Mouse (Mus musculus) lung, embryonic 15.5 days (tissue): Measurements from ENCODE around the gene Jup. TPM values are rescaled to one million over a fixed set of nuclear protein-coding genes. Genes with fewer than 3 reads are reported as not detected.

ENCODE experiments used
- ATAC-seq: fragments of 200-750 bp; cut with Nextera tagmentation; 2 replicates; pipeline ENCODE4 v1.8.0; 2017; ENCODE audit warnings: moderate number of reproducible peaks, borderline replicate concordance; ENCODE audit not compliant: low FRiP score, low TSS enrichment; ENCODE audit errors: extremely low read depth
- H3K27ac ChIP-seq: fragments of 300-500 bp; sonication (generic); 2 replicates; pipeline ENCODE4 v1.5.1; 2015; ENCODE audit warnings: moderate library complexity, mild to moderate bottlenecking, inconsistent platforms
- H3K27me3 ChIP-seq: fragments of 300-500 bp; sonication (generic); 2 replicates; pipeline ENCODE4 v1.6.1; 2015; ENCODE audit warnings: inconsistent platforms
- H3K36me3 ChIP-seq: fragments of 300-500 bp; sonication (generic); 2 replicates; pipeline ENCODE4 v1.6.1; 2015; ENCODE audit warnings: inconsistent platforms
- H3K4me1 ChIP-seq: fragments of 300-500 bp; sonication (generic); 2 replicates; pipeline ENCODE4 v1.6.1; 2015; ENCODE audit warnings: inconsistent platforms
- H3K4me2 ChIP-seq: fragments of 300-500 bp; sonication (generic); 2 replicates; pipeline ENCODE4 v1.6.1; 2015; ENCODE audit warnings: inconsistent platforms, mild to moderate bottlenecking, moderate library complexity
- H3K4me3 ChIP-seq: fragments of 300-500 bp; sonication (generic); 2 replicates; pipeline ENCODE4 v1.5.1; 2015; ENCODE audit warnings: mild to moderate bottlenecking, inconsistent platforms
- H3K9ac ChIP-seq: fragments of 300-500 bp; sonication (generic); 2 replicates; pipeline ENCODE4 v1.6.1; 2015; ENCODE audit warnings: inconsistent platforms
- H3K9me3 ChIP-seq: fragments of 300-500 bp; sonication (generic); 2 replicates; pipeline ENCODE4 v1.6.1; 2016; ENCODE audit warnings: inconsistent platforms
- WGBS: fragments of 180-500 bp; shearing (Covaris S2); methylation state at CpG from one replicate; pipeline ENCODE4 v1.1.7; 2015; 5-methylcytosine and 5-hydroxymethylcytosine counted together
- polyA plus RNA-seq: library from polyadenylated mRNA; unstranded; fragments of >200 nt; fragmentation: Nextera tagmentation; extraction: Ambion mirVana; gene quantifications from 2 replicates; pipeline ENCODE4 v1.2.1, GENCODE M21; 2015

Jup gene
- polyA plus RNA-seq, 1 experiment from 2014 or later: 136 TPM

- H3K27me3 ChIP-seq: no peaks in the 10 kb centered on the region
- WGBS: 89% methylated on average over 7 of the region's 7 CpGs
- no peak for ATAC-seq
- H3K4me1 ChIP-seq: 0 out of 2 replicates have a peak, but pooled peaks cover 4% of the 10 kb centered on the region
- H3K4me2 ChIP-seq: no peak overlapping the region
- no peak overlapping the region for H3K9ac ChIP-seq
- H3K27ac ChIP-seq: no peak overlapping the region
- no peaks in the 10 kb centered on the region for H3K9me3 ChIP-seq
- H3K36me3 ChIP-seq: peaks cover 49% of the 10 kb centered on the region
- no peak overlapping the region for H3K4me3 ChIP-seq
Measured at GRCm38 (mm10) chr11:100423836-100424235, 26.3 kb upstream of the Jup start.

- Histone ChIP-seq H3K9ac (no peak overlapping the region), H3K36me3 (peaks cover 49% of the 10 kb centered on the region), H3K27ac (no peak overlapping the region), H3K4me2 (no peak overlapping the region), H3K9me3 (no peaks in the 10 kb centered on the region), H3K4me3 (no peak overlapping the region), H3K27me3 (no peaks in the 10 kb centered on the region), H3K4me1 (peaks cover 12% of the 10 kb centered on the region)
- no peak for ATAC-seq
- WGBS: 77% methylated on average over 8 of the region's 8 CpGs
Measured at GRCm38 (mm10) chr11:100421537-100421936, 24.0 kb upstream of the Jup start.

DNA sequence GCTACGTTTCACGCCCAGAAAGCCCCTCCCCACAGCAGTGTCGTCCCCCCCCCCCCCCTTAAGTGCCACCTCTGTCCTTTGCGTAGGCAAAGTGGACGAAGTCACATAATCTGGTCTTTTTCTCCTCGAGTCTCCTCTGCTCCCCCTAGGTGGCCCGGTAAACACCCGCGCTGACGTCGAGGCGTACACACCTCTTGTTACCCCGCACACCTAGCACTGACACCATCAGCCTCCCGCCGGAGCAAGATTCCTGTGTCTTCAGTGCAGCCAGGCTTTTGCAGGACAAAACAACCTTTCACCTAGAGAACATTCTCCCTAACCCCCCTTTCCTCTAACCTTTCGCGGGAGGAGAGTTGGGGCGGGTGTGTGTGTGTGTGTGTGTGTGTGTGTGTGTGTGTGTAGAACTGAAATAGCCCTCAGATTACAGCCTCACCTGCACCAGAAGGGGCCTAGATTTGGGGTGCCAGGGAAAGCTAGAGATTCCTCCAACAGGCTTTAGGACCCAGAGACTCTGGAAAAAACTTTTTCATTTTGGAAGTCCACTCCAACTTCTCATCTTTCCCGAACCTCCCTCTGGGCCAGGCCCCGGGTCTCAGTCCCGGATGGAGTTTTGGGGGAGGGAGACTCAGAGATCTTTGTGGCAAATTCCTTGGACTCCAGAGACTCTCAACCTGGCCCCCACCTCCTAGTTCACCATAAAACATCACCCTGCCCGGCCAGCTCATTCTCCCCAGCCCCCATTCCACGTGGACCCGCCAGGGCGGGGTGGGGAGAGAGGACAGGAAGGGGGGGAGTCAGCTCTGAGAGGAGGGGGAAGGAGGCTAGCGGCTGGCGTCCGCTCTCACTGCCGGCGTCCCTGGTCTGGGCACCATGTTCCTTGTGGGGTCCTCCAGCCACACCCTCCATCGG, 17.6 kb upstream of the Jup start, which contains the start of gene Fkbp10:
Fkbp10 (plus strand) TSS at position 784 of the 909 bp plus-strand sequence.
- peak within 1 kb of the TSS; percentile 89 for H3K4me2 ChIP-seq
- peak within 1 kb of the TSS; percentile 98 for H3K27ac ChIP-seq
- H3K4me3 ChIP-seq: peak within 1 kb of the TSS; percentile 91
- WGBS: under 1% methylated on average over 29 of the region's 31 CpGs
- peak within 1 kb of the TSS; percentile 88 for H3K9ac ChIP-seq
- no peaks in the 10 kb centered on the region for H3K27me3 ChIP-seq
- no peaks in the 10 kb centered on the region for H3K9me3 ChIP-seq
- ATAC-seq: peak; percentile 51
- peaks cover 8% of the 10 kb centered on the region for H3K36me3 ChIP-seq
- H3K4me1 ChIP-seq: peaks cover 54% of the 10 kb centered on the region

- H3K27ac ChIP-seq: peak within 1 kb of the TSS; percentile 98
- H3K4me1 ChIP-seq: peaks cover 54% of the 10 kb centered on the region
- H3K4me2 ChIP-seq: peak within 1 kb of the TSS; percentile 89
- under 1% methylated on average over 93 of the region's 93 CpGs for WGBS
- no peaks in the 10 kb centered on the region for H3K9me3 ChIP-seq
- H3K36me3 ChIP-seq: peaks cover 13% of the 10 kb centered on the region
- peak within 1 kb of the TSS; percentile 91 for H3K4me3 ChIP-seq
- peak within 1 kb of the TSS; percentile 88 for H3K9ac ChIP-seq
- ATAC-seq: peak; percentile 97
- no peaks in the 10 kb centered on the region for H3K27me3 ChIP-seq
Measured at GRCm38 (mm10) chr11:100414021-100414913, 16.7 kb upstream of the Jup start, which contains the start of gene P3h4. TSS of gene P3h4 (minus strand) at chr11:100414836.

- Histone ChIP-seq H3K4me1 (peaks cover 54% of the 10 kb centered on the region), H3K36me3 (peaks cover 20% of the 10 kb centered on the region), H3K9me3 (no peaks in the 10 kb centered on the region), H3K4me2 (peak overlapping the region; percentile 89), H3K9ac (peak overlapping the region; percentile 88), H3K27me3 (no peaks in the 10 kb centered on the region), H3K4me3 (peak overlapping the region; percentile 91), H3K27ac (peak overlapping the region; percentile 98)
- WGBS: 53% methylated on average over 11 of the region's 11 CpGs
- ATAC-seq: no peak
Measured at GRCm38 (mm10) chr11:100413541-100413940, 16.0 kb upstream of the Jup start.

GRCm38 (mm10) chr11:100411736-100412135, 14.2 kb upstream of the Jup start:
- no peak for ATAC-seq
- H3K36me3 ChIP-seq: peaks cover 24% of the 10 kb centered on the region
- peak overlapping the region; percentile 89; the same call in 1 of the 2 replicates for H3K4me2 ChIP-seq
- H3K27ac ChIP-seq: no peak overlapping the region; the same call in 1 of the 2 replicates
- no peak overlapping the region for H3K9ac ChIP-seq
- no peaks in the 10 kb centered on the region for H3K27me3 ChIP-seq
- no peaks in the 10 kb centered on the region for H3K9me3 ChIP-seq
- 61% methylated on average over 11 of the region's 11 CpGs for WGBS
- peaks cover 47% of the 10 kb centered on the region for H3K4me1 ChIP-seq
- H3K4me3 ChIP-seq: no peak overlapping the region

- no peak overlapping the region for H3K9ac ChIP-seq
- H3K27me3 ChIP-seq: no peaks in the 10 kb centered on the region
- no peak for ATAC-seq
- no peak overlapping the region for H3K4me3 ChIP-seq
- H3K4me1 ChIP-seq: peaks cover 35% of the 10 kb centered on the region
- 60% methylated on average over 3 of the region's 3 CpGs for WGBS
- H3K4me2 ChIP-seq: no peak overlapping the region
- H3K36me3 ChIP-seq: peaks cover 24% of the 10 kb centered on the region
- H3K9me3 ChIP-seq: no peaks in the 10 kb centered on the region
- H3K27ac ChIP-seq: no peak overlapping the region
Measured at GRCm38 (mm10) chr11:100409686-100410085, 12.1 kb upstream of the Jup start.

- H3K4me1 ChIP-seq: peaks cover 38% of the 10 kb centered on the region
- ATAC-seq: no peak
- H3K27ac ChIP-seq: no peak overlapping the region
- WGBS: 89% methylated on average over 12 of the region's 12 CpGs
- H3K9me3 ChIP-seq: no peaks in the 10 kb centered on the region
- H3K9ac ChIP-seq: no peak overlapping the region
- no peaks in the 10 kb centered on the region for H3K27me3 ChIP-seq
- no peak overlapping the region for H3K4me3 ChIP-seq
- H3K36me3 ChIP-seq: peaks cover 24% of the 10 kb centered on the region
- no peak overlapping the region for H3K4me2 ChIP-seq
Measured at GRCm38 (mm10) chr11:100408835-100409462, 11.4 kb upstream of the Jup start.

DNA sequence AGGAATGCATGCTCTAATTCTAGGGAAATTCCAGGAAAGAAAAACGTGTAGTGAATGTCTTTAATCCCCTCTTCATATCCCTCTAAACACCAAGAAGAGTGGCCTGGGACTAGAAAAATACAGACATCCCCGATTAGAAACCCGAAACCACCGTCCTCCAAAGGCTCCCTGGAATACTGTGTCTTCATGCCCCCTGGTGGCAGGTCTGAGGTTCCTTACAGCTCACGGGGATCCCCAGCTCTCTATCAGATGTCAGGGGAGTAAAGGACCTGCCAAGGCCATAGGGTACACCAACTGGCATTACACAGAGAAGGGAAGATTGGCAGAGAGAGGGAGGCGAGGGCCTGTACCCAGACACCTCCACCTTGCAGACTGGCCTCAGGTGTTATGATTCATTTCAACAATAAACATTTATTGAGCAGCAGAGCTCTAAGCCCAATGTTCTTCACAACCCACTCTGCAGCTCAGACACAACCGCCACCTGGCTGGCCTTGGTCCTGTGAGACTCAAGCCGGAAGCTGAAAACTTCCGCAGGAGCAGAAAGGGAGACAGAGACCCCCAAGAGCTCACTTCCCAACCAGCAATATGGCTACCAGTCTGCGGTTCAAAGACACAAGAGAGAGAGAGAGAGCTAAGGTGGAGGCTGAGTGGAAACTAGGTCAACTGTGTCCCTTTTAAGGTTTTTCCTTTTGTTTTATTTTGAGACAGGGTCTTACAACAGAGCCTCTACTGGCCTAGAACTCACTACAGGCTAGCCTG, 10.7 kb upstream of the Jup start:
- Histone ChIP-seq H3K4me2 (no peak overlapping the region), H3K9ac (no peak overlapping the region), H3K27ac (no peak overlapping the region), H3K36me3 (peaks cover 24% of the 10 kb centered on the region), H3K9me3 (no peaks in the 10 kb centered on the region), H3K4me3 (no peak overlapping the region), H3K27me3 (no peaks in the 10 kb centered on the region), H3K4me1 (peaks cover 38% of the 10 kb centered on the region)
- ATAC-seq: no peak
- WGBS: 38% methylated on average over 10 of the region's 10 CpGs

GRCm38 (mm10) chr11:100406995-100407705, 9.6 kb upstream of the Jup start:
- Histone ChIP-seq H3K9me3 (no peaks in the 10 kb centered on the region), H3K27me3 (no peaks in the 10 kb centered on the region), H3K4me3 (no peak overlapping the region), H3K9ac (no peak overlapping the region), H3K4me2 (no peak overlapping the region), H3K36me3 (peaks cover 24% of the 10 kb centered on the region), H3K4me1 (peaks cover 38% of the 10 kb centered on the region), H3K27ac (no peak overlapping the region)
- ATAC-seq: no peak
- WGBS: 87% methylated on average over 5 of the region's 5 CpGs
